Mouse (Mus musculus): ENCODE results near the gene Loxl3. TPM values are rescaled to one million over a fixed set of nuclear protein-coding genes. Genes with fewer than 3 reads are reported as not detected.
A peak's percentile ranks its signal among the peaks of the same experiment; 100 is the strongest.

Gene Loxl3
- 2.8 and 3.1 TPM in 2 replicates for polyA plus RNA-seq (2012; rRNA removed)

DNA sequence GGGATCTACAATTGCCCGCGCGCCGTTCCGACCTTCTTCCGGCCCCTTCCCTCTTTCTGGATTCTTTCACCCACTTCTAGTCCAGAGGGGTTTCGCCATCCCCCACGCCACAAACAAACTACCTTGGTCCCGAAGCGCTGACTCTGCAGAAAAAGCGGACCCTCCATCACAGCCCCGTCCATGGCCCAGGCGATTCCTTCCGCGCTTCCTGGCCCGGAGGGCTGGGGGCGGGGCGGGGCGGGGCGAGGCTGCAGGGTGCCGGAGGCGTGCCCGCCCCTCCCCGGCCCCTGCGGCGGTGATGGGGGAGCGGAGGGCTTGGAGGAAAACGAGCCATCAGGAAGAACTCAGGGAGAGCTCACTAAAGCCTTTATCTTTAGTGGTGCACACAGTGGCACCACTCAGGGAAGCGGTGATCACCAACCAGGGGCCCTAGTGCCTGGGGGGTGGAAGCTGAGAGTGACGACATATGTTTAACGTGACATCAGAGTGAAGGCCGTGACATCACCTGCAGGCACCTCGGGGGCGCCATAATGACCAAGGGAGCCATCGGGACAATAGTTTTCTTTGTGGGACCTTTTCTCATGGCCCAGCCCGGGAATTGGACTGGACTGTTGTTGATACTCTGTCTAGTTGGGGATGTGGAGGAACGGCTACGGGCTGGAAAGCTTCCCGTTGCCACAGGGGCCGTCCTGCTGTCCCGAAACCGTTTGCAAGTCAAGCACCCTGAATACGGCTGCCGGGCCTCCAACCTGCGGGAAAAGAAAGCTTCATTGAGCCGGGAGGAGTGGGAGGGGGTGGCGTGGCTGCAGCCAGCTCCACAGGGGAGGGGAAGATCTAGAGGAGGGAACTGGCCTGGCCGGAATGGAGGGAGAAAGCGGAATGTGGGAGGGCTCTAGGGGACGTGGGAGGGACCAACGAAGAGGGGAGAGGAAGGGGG lies at the start of gene Loxl3, which contains the start of gene Dok1:
Gene Loxl3 (plus strand): TSS at position 925 of the 937 bp plus-strand sequence.
Gene Dok1 (minus strand): TSS at position 223 of the 937 bp plus-strand sequence.
- TF ChIP-seq POLR2A (IDR thresholded peaks at IDR 0.05; ENCODE audit: control insufficient read depth, extremely low read depth, insufficient read depth, low read length, poor library complexity) (no peak), CTCF (IDR thresholded peaks at IDR 0.05; ENCODE audit: borderline replicate concordance, control insufficient read depth, extremely low read depth, insufficient read depth, low read length, poor library complexity) (no peak)
- Histone ChIP-seq H3K27me3 (ENCODE audit: control insufficient read depth, insufficient read depth, low read length) (no peaks in the 10 kb centered on the region), H3K4me1 (replicated peaks; ENCODE audit: control insufficient read depth, insufficient read depth, low read length) (peaks cover 18% of the 10 kb centered on the region), H3K27ac (ENCODE audit: control insufficient read depth, insufficient read depth, low read length) (no peak within 1 kb of the TSS), H3K36me3 (ENCODE audit: control insufficient read depth, insufficient read depth, low read length) (no peaks in the 10 kb centered on the region), H3K4me3 (ENCODE audit: control insufficient read depth, insufficient read depth, low read length) (peak within 1 kb of the TSS; percentile 82)
- DNase-seq, result peak; percentile 68
- WGBS, result 5% methylated on average over 51 of the region's 51 CpGs

DNA sequence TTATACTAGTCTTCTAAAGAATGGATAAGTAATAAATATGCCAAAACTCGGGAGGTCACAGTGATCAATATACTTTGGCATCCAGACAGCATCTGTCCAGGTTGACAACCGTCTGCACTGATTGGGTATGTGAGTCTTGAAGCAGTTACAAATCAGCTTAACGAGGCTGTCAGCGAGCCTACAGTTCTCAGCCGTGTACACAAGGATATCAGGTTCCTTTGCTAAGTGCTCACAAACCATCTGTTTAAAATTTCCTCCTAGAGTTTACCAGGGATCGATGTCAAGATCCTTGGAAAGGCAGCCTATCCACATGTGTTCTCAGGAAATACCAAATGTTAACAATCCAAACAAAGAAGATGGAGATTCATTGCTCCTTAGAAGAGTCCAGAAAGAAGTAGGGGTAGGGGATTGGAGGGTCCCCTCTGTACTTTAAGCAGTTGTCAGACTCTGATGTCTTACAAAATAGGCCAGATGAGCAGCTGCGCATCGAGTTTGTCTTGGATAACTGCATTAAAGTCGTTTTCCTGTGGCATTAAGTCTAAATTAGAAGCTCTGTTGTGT lies 46.5 kb upstream of the Loxl3 start:
- H3K27ac ChIP-seq (ENCODE audit: control insufficient read depth, insufficient read depth, low read length), result no peak overlapping the region
- WGBS, result 83% methylated on average over 9 of the region's 9 CpGs
- no peaks in the 10 kb centered on the region for H3K27me3 ChIP-seq (ENCODE audit: control insufficient read depth, insufficient read depth, low read length)
- no peaks in the 10 kb centered on the region for H3K4me1 ChIP-seq (replicated peaks; ENCODE audit: control insufficient read depth, insufficient read depth, low read length)
- TF ChIP-seq CTCF (IDR thresholded peaks at IDR 0.05; ENCODE audit: borderline replicate concordance, control insufficient read depth, extremely low read depth, insufficient read depth, low read length, poor library complexity) (no peak), POLR2A (IDR thresholded peaks at IDR 0.05; ENCODE audit: control insufficient read depth, extremely low read depth, insufficient read depth, low read length, poor library complexity) (no peak)
- no peak for DNase-seq
- H3K36me3 ChIP-seq (ENCODE audit: control insufficient read depth, insufficient read depth, low read length), result no peaks in the 10 kb centered on the region
- H3K4me3 ChIP-seq (ENCODE audit: control insufficient read depth, insufficient read depth, low read length), result no peak overlapping the region

DNA sequence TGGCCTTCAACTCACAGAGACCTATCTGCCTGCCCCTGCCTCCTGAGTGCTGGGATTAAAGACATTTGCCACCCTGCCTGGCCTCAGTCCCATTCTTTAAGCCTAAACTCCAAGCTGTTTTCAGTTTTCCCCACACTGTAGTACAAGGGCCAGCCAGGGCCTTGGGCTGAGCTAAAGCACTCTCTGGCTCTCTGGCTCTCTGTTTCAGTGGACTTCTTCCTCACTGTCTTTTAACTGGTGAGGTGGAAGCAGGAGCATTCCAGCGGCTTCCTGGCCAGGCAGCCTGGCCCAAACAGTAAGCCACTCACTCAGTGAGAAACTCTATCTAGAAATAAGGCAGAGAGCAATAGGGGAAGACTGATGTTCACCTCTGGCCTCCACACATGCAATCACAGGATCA lies 40.3 kb upstream of the Loxl3 start:
- H3K4me1 ChIP-seq (replicated peaks; ENCODE audit: control insufficient read depth, insufficient read depth, low read length), result no peaks in the 10 kb centered on the region; the same call in 1 of the 2 replicates
- H3K36me3 ChIP-seq (ENCODE audit: control insufficient read depth, insufficient read depth, low read length), result no peaks in the 10 kb centered on the region
- H3K4me3 ChIP-seq (ENCODE audit: control insufficient read depth, insufficient read depth, low read length), result no peak overlapping the region
- 93% methylated on average over 1 of the region's 1 CpGs for WGBS
- no peak overlapping the region for H3K27ac ChIP-seq (ENCODE audit: control insufficient read depth, insufficient read depth, low read length)
- no peak for TF ChIP-seq CTCF (IDR thresholded peaks at IDR 0.05; ENCODE audit: borderline replicate concordance, control insufficient read depth, extremely low read depth, insufficient read depth, low read length, poor library complexity)
- TF ChIP-seq POLR2A (IDR thresholded peaks at IDR 0.05; ENCODE audit: control insufficient read depth, extremely low read depth, insufficient read depth, low read length, poor library complexity), result no peak
- no peak for DNase-seq
- no peaks in the 10 kb centered on the region for H3K27me3 ChIP-seq (ENCODE audit: control insufficient read depth, insufficient read depth, low read length)

DNA sequence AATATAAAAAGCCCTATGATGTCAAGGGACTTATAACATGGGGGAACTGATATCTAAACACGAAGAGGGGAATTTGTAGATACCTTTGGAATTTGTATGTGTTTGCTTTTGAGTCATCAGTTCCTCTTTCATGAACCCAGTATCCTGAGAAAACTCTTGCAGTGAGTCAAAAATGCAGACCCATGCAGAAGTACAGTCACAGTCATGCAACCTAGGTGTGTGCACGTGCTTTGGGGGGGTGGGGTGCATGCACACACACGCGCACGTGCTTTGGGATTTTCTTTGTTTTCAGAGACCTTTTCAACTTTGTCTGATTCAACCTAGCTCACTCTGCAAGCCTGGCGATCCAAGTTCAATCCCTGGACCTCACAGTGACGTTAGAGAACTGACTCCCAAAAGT lies 39.6 kb upstream of the Loxl3 start:
- Histone ChIP-seq H3K27me3 (ENCODE audit: control insufficient read depth, insufficient read depth, low read length) (no peaks in the 10 kb centered on the region), H3K4me3 (ENCODE audit: control insufficient read depth, insufficient read depth, low read length) (no peak overlapping the region), H3K27ac (ENCODE audit: control insufficient read depth, insufficient read depth, low read length) (no peak overlapping the region), H3K36me3 (ENCODE audit: control insufficient read depth, insufficient read depth, low read length) (no peaks in the 10 kb centered on the region), H3K4me1 (replicated peaks; ENCODE audit: control insufficient read depth, insufficient read depth, low read length) (no peaks in the 10 kb centered on the region; the same call in 1 of the 2 replicates)
- WGBS, result 88% methylated on average over 7 of the region's 7 CpGs
- TF ChIP-seq CTCF (IDR thresholded peaks at IDR 0.05; ENCODE audit: borderline replicate concordance, control insufficient read depth, extremely low read depth, insufficient read depth, low read length, poor library complexity), result no peak
- TF ChIP-seq POLR2A (IDR thresholded peaks at IDR 0.05; ENCODE audit: control insufficient read depth, extremely low read depth, insufficient read depth, low read length, poor library complexity), result no peak
- no peak for DNase-seq

DNA sequence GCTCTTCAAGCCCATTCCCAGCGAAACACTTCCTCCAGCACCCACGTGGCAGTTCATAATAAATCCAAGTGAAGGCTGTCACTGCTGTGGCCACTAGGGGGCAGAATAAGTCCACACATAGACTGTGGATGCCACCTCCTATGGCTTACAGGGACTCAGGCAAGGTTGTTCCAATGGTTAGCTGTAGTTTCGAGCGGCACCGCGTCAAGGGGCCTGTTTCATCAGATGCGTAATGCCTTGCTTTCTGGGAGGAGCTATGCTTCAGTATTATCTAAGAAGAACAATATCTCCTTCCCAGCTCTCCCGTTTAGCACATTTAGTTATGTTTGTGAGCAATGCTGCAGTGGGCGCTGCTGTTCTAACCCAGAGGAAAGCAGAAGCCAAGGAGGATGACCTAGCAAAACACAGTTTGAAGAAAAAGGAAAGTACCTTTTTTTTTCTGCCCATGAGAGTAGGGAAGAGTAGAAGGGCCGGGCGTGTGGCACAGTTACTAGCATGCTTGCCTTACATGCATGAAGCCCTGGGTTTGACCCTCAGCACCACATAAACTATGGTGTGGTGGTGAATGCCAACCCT lies 37.1 kb upstream of the Loxl3 start:
- no peaks in the 10 kb centered on the region for H3K36me3 ChIP-seq (ENCODE audit: control insufficient read depth, insufficient read depth, low read length)
- DNase-seq, result peak; percentile 84
- H3K27me3 ChIP-seq (ENCODE audit: control insufficient read depth, insufficient read depth, low read length), result no peaks in the 10 kb centered on the region
- 3% methylated on average over 11 of the region's 11 CpGs for WGBS
- no peak overlapping the region for H3K4me3 ChIP-seq (ENCODE audit: control insufficient read depth, insufficient read depth, low read length)
- no peak for TF ChIP-seq POLR2A (IDR thresholded peaks at IDR 0.05; ENCODE audit: control insufficient read depth, extremely low read depth, insufficient read depth, low read length, poor library complexity)
- peak; percentile 69; the same call in 1 of the 2 replicates for TF ChIP-seq CTCF (IDR thresholded peaks at IDR 0.05; ENCODE audit: borderline replicate concordance, control insufficient read depth, extremely low read depth, insufficient read depth, low read length, poor library complexity)
- no peak overlapping the region for H3K27ac ChIP-seq (ENCODE audit: control insufficient read depth, insufficient read depth, low read length)
- no peaks in the 10 kb centered on the region; the same call in 1 of the 2 replicates for H3K4me1 ChIP-seq (replicated peaks; ENCODE audit: control insufficient read depth, insufficient read depth, low read length)

DNA sequence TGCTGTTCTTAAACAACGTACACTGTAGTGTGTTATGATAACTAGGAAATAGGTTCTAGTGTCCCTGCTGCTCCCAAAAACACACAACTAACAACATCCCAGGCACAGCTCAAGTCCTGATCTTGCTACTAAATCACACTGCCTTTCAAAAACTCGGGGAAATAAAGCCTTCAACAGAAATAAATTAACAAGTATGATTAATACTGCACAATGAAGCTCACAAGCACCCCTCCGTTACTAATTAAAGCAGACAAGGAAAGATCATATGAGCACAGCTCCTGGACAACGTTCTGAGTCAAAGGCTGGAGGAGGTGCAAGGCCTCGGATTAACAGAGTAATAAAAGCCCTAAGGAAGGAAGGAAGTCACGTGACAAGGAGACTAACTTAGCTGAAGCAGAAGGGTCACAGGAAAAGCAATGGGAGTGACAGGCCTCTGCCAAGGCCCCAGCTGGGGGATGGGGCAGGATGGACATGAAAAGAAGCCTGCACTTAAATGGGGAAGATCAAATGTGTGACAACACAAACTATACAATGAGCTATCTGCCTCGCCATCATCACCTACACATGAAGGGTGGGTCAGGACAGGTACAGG lies 36.4 kb upstream of the Loxl3 start:
- H3K4me3 ChIP-seq (ENCODE audit: control insufficient read depth, insufficient read depth, low read length), result no peak overlapping the region
- H3K27me3 ChIP-seq (ENCODE audit: control insufficient read depth, insufficient read depth, low read length), result no peaks in the 10 kb centered on the region
- H3K27ac ChIP-seq (ENCODE audit: control insufficient read depth, insufficient read depth, low read length), result no peak overlapping the region
- H3K4me1 ChIP-seq (replicated peaks; ENCODE audit: control insufficient read depth, insufficient read depth, low read length), result no peaks in the 10 kb centered on the region; the same call in 1 of the 2 replicates
- H3K36me3 ChIP-seq (ENCODE audit: control insufficient read depth, insufficient read depth, low read length), result no peaks in the 10 kb centered on the region
- 43% methylated on average over 7 of the region's 7 CpGs for WGBS
- no peak for DNase-seq
- TF ChIP-seq POLR2A (IDR thresholded peaks at IDR 0.05; ENCODE audit: control insufficient read depth, extremely low read depth, insufficient read depth, low read length, poor library complexity) (no peak), CTCF (IDR thresholded peaks at IDR 0.05; ENCODE audit: borderline replicate concordance, control insufficient read depth, extremely low read depth, insufficient read depth, low read length, poor library complexity) (no peak)
